Mouse (Mus musculus) kidney, adult 2 months (tissue): ENCODE measurements around the gene Cox8a.

Experiments used
- CTCF ChIP-seq: fragments of 200-500 bp; conservative IDR thresholded peaks from 2 replicates; pipeline ENCODE4 v1.5.1; 2011; ENCODE audit warnings: low read depth, mild to moderate bottlenecking, control low read depth, low read length, moderate library complexity, mixed read lengths; ENCODE audit not compliant: insufficient read depth, insufficient read length
- POLR2A ChIP-seq: fragments of 200-500 bp; IDR thresholded peaks from one replicate; pipeline ENCODE4 v1.6.1; 2011; ENCODE audit warnings: low read depth, low read length, control low read depth

GRCm38 (mm10) chr19:7214484-7214883 is 2.9 kb downstream of the Cox8a start:
- TF ChIP-seq CTCF (no peak), POLR2A (no peak)
